Mouse (Mus musculus) midbrain, embryonic 10.5 days (tissue): ENCODE data around the gene Rps6ka2. TPM values are rescaled to one million over a fixed set of nuclear protein-coding genes. Genes with fewer than 3 reads are reported as not detected.
"Not testable (repeated sequence)": the region's sequence is repeated elsewhere in the genome, so short reads cannot be mapped to it uniquely, and the experiment has no call there.

Experiments used
- DNase-seq: peaks from one replicate; pipeline ENCODE4 v3.0.0-alpha.2; 2017; ENCODE audit warnings: low spot score
- H3K27ac ChIP-seq: fragments of 300-500 bp; sonication (generic); replicated peaks from 2 replicates; pipeline ENCODE4 v1.5.1; 2016; ENCODE audit warnings: mild to moderate bottlenecking
- H3K27me3 ChIP-seq: fragments of 300-500 bp; sonication (generic); 2 replicates; pipeline ENCODE4 v1.6.1; 2016; ENCODE audit warnings: low read depth, mild to moderate bottlenecking; ENCODE audit not compliant: poor library complexity, severe bottlenecking
- H3K36me3 ChIP-seq: fragments of 300-500 bp; sonication (generic); 2 replicates; pipeline ENCODE4 v1.6.1; 2016; ENCODE audit warnings: mild to moderate bottlenecking, moderate library complexity
- H3K4me1 ChIP-seq: fragments of 300-500 bp; sonication (generic); 2 replicates; pipeline ENCODE4 v1.6.1; 2016
- H3K4me3 ChIP-seq: fragments of 300-500 bp; sonication (generic); 2 replicates; pipeline ENCODE4 v1.5.1; 2016; ENCODE audit warnings: mild to moderate bottlenecking, moderate library complexity
- H3K9me3 ChIP-seq: fragments of 300-500 bp; sonication (generic); replicated peaks from 2 replicates; pipeline ENCODE4 v1.6.1; 2016; ENCODE audit warnings: mild to moderate bottlenecking
- WGBS: fragments of 180-500 bp; shearing (Covaris S2); methylation state at CpG from one replicate; pipeline ENCODE4 v1.1.7; 2016; 5-methylcytosine and 5-hydroxymethylcytosine counted together
- polyA plus RNA-seq: library from polyadenylated mRNA; unstranded; fragments of >200 nt; fragmentation: Nextera tagmentation; extraction: Ambion mirVana; gene quantifications from 2 replicates; pipeline ENCODE4 v1.2.1, GENCODE M21; 2016

Rps6ka2 gene
- 21.4 and 24.4 TPM in 2 replicates for polyA plus RNA-seq

GRCm38 (mm10) chr17:7169627-7170303, at the start of gene Rps6ka2:
Rps6ka2 (plus strand) TSS chr17:7170115.
- peaks cover 50% of the 10 kb centered on the region for H3K4me1 ChIP-seq
- under 1% methylated on average over 56 of the region's 56 CpGs for WGBS
- H3K9me3 ChIP-seq = no peaks in the 10 kb centered on the region
- H3K4me3 ChIP-seq = peak within 1 kb of the TSS; percentile 87
- peak; percentile 99 for DNase-seq
- H3K27me3 ChIP-seq = no peaks in the 10 kb centered on the region; the same call in 1 of the 2 replicates
- no peaks in the 10 kb centered on the region for H3K36me3 ChIP-seq
- H3K27ac ChIP-seq = peak within 1 kb of the TSS; percentile 93

GRCm38 (mm10) chr17:7120835-7121234, 49.1 kb upstream of the Rps6ka2 start:
- H3K4me1 ChIP-seq, H3K4me3 ChIP-seq, H3K36me3 ChIP-seq, H3K27ac ChIP-seq, H3K27me3 ChIP-seq, H3K9me3 ChIP-seq, DNase-seq: not testable (repeated sequence)
- WGBS = 92% methylated on average over 3 of the region's 3 CpGs

- H3K4me3 ChIP-seq, H3K4me1 ChIP-seq: not testable (repeated sequence)
- 87% methylated on average over 11 of the region's 11 CpGs for WGBS
Observed at GRCm38 (mm10) chr17:7122554-7122953, 47.4 kb upstream of the Rps6ka2 start.

GRCm38 (mm10) chr17:7126475-7126874, 43.4 kb upstream of the Rps6ka2 start:
- H3K27me3 ChIP-seq, H3K9me3 ChIP-seq: not testable (repeated sequence)
- 86% methylated on average over 8 of the region's 10 CpGs for WGBS

More at GRCm38 (mm10) chr17:7122554-7122953, 47.4 kb upstream of the Rps6ka2 start:
- not testable (repeated sequence) for H3K27ac ChIP-seq, H3K36me3 ChIP-seq, H3K27me3 ChIP-seq, DNase-seq, H3K9me3 ChIP-seq

GRCm38 (mm10) chr17:7134002-7134401, 35.9 kb upstream of the Rps6ka2 start:
- DNase-seq, H3K36me3 ChIP-seq, H3K27ac ChIP-seq, H3K27me3 ChIP-seq, H3K9me3 ChIP-seq, H3K4me3 ChIP-seq, H3K4me1 ChIP-seq: not testable (repeated sequence)
- no CpG with 5 or more reads among the region's 7 CpGs for WGBS

More at GRCm38 (mm10) chr17:7126475-7126874, 43.4 kb upstream of the Rps6ka2 start:
- DNase-seq, H3K27ac ChIP-seq, H3K4me3 ChIP-seq, H3K36me3 ChIP-seq, H3K4me1 ChIP-seq: not testable (repeated sequence)

- not testable (repeated sequence) for H3K27ac ChIP-seq, H3K4me3 ChIP-seq, H3K27me3 ChIP-seq, H3K36me3 ChIP-seq, DNase-seq, H3K4me1 ChIP-seq, H3K9me3 ChIP-seq
- whole genome bisulfite sequencing = 89% methylated on average over 7 of the region's 8 CpGs
Observed at GRCm38 (mm10) chr17:7135277-7135676, 34.6 kb upstream of the Rps6ka2 start.

GRCm38 (mm10) chr17:7138186-7138925, 31.6 kb upstream of the Rps6ka2 start:
- 90% methylated on average over 21 of the region's 21 CpGs for WGBS
- H3K9me3 ChIP-seq = no peaks in the 10 kb centered on the region

GRCm38 (mm10) chr17:7140399-7141174, 29.3 kb upstream of the Rps6ka2 start:
- no peak overlapping the region for H3K4me3 ChIP-seq
- H3K36me3 ChIP-seq = no peaks in the 10 kb centered on the region
- H3K27ac ChIP-seq = no peak overlapping the region
- WGBS = 90% methylated on average over 10 of the region's 10 CpGs
- H3K27me3 ChIP-seq = no peaks in the 10 kb centered on the region
- H3K4me1 ChIP-seq = no peaks in the 10 kb centered on the region
- no peaks in the 10 kb centered on the region for H3K9me3 ChIP-seq
- no peak for DNase-seq

More at GRCm38 (mm10) chr17:7138186-7138925, 31.6 kb upstream of the Rps6ka2 start:
- H3K4me1 ChIP-seq = no peaks in the 10 kb centered on the region
- no peak for DNase-seq
- no peaks in the 10 kb centered on the region for H3K27me3 ChIP-seq
- no peak overlapping the region for H3K27ac ChIP-seq
- H3K4me3 ChIP-seq = no peak overlapping the region
- no peaks in the 10 kb centered on the region for H3K36me3 ChIP-seq

- 64% methylated on average over 4 of the region's 4 CpGs for WGBS
Observed at GRCm38 (mm10) chr17:7142367-7142766, 27.5 kb upstream of the Rps6ka2 start.

GRCm38 (mm10) chr17:7143885-7144518, 25.9 kb upstream of the Rps6ka2 start:
- Histone ChIP-seq H3K27me3 (no peaks in the 10 kb centered on the region), H3K4me3 (no peak overlapping the region), H3K9me3 (no peaks in the 10 kb centered on the region), H3K36me3 (no peaks in the 10 kb centered on the region), H3K4me1 (peaks cover 4% of the 10 kb centered on the region; the same call in 1 of the 2 replicates), H3K27ac (no peak overlapping the region)
- WGBS = 88% methylated on average over 7 of the region's 7 CpGs
- no peak for DNase-seq

More at GRCm38 (mm10) chr17:7142367-7142766, 27.5 kb upstream of the Rps6ka2 start:
- no peak overlapping the region for H3K27ac ChIP-seq
- no peak overlapping the region for H3K4me3 ChIP-seq
- H3K36me3 ChIP-seq = no peaks in the 10 kb centered on the region
- DNase-seq = no peak
- no peaks in the 10 kb centered on the region for H3K27me3 ChIP-seq
- no peaks in the 10 kb centered on the region for H3K4me1 ChIP-seq
- no peaks in the 10 kb centered on the region for H3K9me3 ChIP-seq

- H3K36me3 ChIP-seq = no peaks in the 10 kb centered on the region
- no peak overlapping the region for H3K4me3 ChIP-seq
- H3K4me1 ChIP-seq = peaks cover 4% of the 10 kb centered on the region; the same call in 1 of the 2 replicates
- no peaks in the 10 kb centered on the region for H3K9me3 ChIP-seq
- no peaks in the 10 kb centered on the region for H3K27me3 ChIP-seq
- no peak overlapping the region for H3K27ac ChIP-seq
- WGBS = 65% methylated on average over 9 of the region's 9 CpGs
- no peak for DNase-seq
Observed at GRCm38 (mm10) chr17:7145373-7146058, 24.4 kb upstream of the Rps6ka2 start.

- 89% methylated on average over 7 of the region's 7 CpGs for WGBS
- Histone ChIP-seq H3K36me3 (no peaks in the 10 kb centered on the region), H3K27ac (no peak overlapping the region)
Observed at GRCm38 (mm10) chr17:7146479-7146878, 23.4 kb upstream of the Rps6ka2 start.

More at GRCm38 (mm10) chr17:7146479-7146878, 23.4 kb upstream of the Rps6ka2 start:
- no peak overlapping the region for H3K4me3 ChIP-seq
- no peak for DNase-seq
- no peaks in the 10 kb centered on the region for H3K9me3 ChIP-seq
- no peaks in the 10 kb centered on the region for H3K27me3 ChIP-seq
- peaks cover 4% of the 10 kb centered on the region; the same call in 1 of the 2 replicates for H3K4me1 ChIP-seq
